Mouse (Mus musculus): ENCODE data around the gene Odf4. TPM values are rescaled to one million over a fixed set of nuclear protein-coding genes. Genes with fewer than 3 reads are reported as not detected.
A peak's percentile ranks its signal among the peaks of the same experiment; 100 is the strongest.
"Not testable (repeated sequence)": the region's sequence is repeated elsewhere in the genome, so short reads cannot be mapped to it uniquely, and the experiment has no call there.

Gene Odf4
- total RNA-seq (2014; fragmentation: Nextera tagmentation), result not detected in 2 replicates
- total RNA-seq (2017), result not detected in 2 replicates

- no peak for ATAC-seq (replicated peaks; ENCODE audit: low FRiP score, low TSS enrichment, poor library complexity, severe bottlenecking)
Observed at GRCm38 (mm10) chr11:68926981-68927380, at the start of gene Odf4. TSS of gene Odf4 (minus strand) at chr11:68927081.

- no peak for ATAC-seq (replicated peaks; ENCODE audit: low FRiP score, low TSS enrichment, poor library complexity, severe bottlenecking)
Observed at GRCm38 (mm10) chr11:68975601-68976000, 48.7 kb upstream of the Odf4 start.

- ATAC-seq (replicated peaks; ENCODE audit: low FRiP score, low TSS enrichment, poor library complexity, severe bottlenecking), result no peak
Observed at GRCm38 (mm10) chr11:68975085-68975484, 48.2 kb upstream of the Odf4 start, which contains the start of gene Rangrf. TSS of gene Rangrf (minus strand) at chr11:68975185.

GRCm38 (mm10) chr11:68974059-68974450 lies 47.2 kb upstream of the Odf4 start:
- ATAC-seq (replicated peaks; ENCODE audit: low FRiP score, low TSS enrichment, poor library complexity, severe bottlenecking), result no peak

GRCm38 (mm10) chr11:68973250-68974058 lies 46.6 kb upstream of the Odf4 start:
- ATAC-seq (replicated peaks; ENCODE audit: low FRiP score, low TSS enrichment, poor library complexity, severe bottlenecking), result peak; percentile 83

GRCm38 (mm10) chr11:68970232-68970631 lies 43.4 kb upstream of the Odf4 start:
- ATAC-seq (replicated peaks; ENCODE audit: low FRiP score, low TSS enrichment, poor library complexity, severe bottlenecking), result no peak

GRCm38 (mm10) chr11:68968752-68969151 lies 41.9 kb upstream of the Odf4 start:
- no peak for ATAC-seq (replicated peaks; ENCODE audit: low FRiP score, low TSS enrichment, poor library complexity, severe bottlenecking)

GRCm38 (mm10) chr11:68967337-68968282 lies 40.7 kb upstream of the Odf4 start, which contains the start of gene Slc25a35:
TSS of gene Slc25a35 (plus strand) at chr11:68968131.
- ATAC-seq (replicated peaks; ENCODE audit: low FRiP score, low TSS enrichment, poor library complexity, severe bottlenecking), result peak; percentile 91

GRCm38 (mm10) chr11:68966554-68966953 lies 39.7 kb upstream of the Odf4 start:
- ATAC-seq (replicated peaks; ENCODE audit: low FRiP score, low TSS enrichment, poor library complexity, severe bottlenecking), result no peak

- ATAC-seq (replicated peaks; ENCODE audit: low FRiP score, low TSS enrichment, poor library complexity, severe bottlenecking), result no peak
Observed at GRCm38 (mm10) chr11:68965845-68966244, 39.0 kb upstream of the Odf4 start.

- no peak for ATAC-seq (replicated peaks; ENCODE audit: low FRiP score, low TSS enrichment, poor library complexity, severe bottlenecking)
Observed at GRCm38 (mm10) chr11:68965050-68965449, 38.2 kb upstream of the Odf4 start.

- ATAC-seq (replicated peaks; ENCODE audit: low FRiP score, low TSS enrichment, poor library complexity, severe bottlenecking), result no peak
Observed at GRCm38 (mm10) chr11:68963405-68963804, 36.5 kb upstream of the Odf4 start.

GRCm38 (mm10) chr11:68962159-68962558 lies 35.3 kb upstream of the Odf4 start:
- not testable (repeated sequence) for ATAC-seq (replicated peaks; ENCODE audit: low FRiP score, low TSS enrichment, poor library complexity, severe bottlenecking)

GRCm38 (mm10) chr11:68961596-68961995 lies 34.7 kb upstream of the Odf4 start:
- ATAC-seq (replicated peaks; ENCODE audit: low FRiP score, low TSS enrichment, poor library complexity, severe bottlenecking), result no peak

GRCm38 (mm10) chr11:68957971-68958370 lies 31.1 kb upstream of the Odf4 start:
- ATAC-seq (replicated peaks; ENCODE audit: low FRiP score, low TSS enrichment, poor library complexity, severe bottlenecking), result no peak

- ATAC-seq (replicated peaks; ENCODE audit: low FRiP score, low TSS enrichment, poor library complexity, severe bottlenecking), result no peak
Observed at GRCm38 (mm10) chr11:68957308-68957707, 30.4 kb upstream of the Odf4 start, which contains the start of gene Arhgef15. TSS of gene Arhgef15 (minus strand) at chr11:68957480.

- no peak for ATAC-seq (replicated peaks; ENCODE audit: low FRiP score, low TSS enrichment, poor library complexity, severe bottlenecking)
Observed at GRCm38 (mm10) chr11:68956697-68957096, 29.8 kb upstream of the Odf4 start.

GRCm38 (mm10) chr11:68956107-68956506 lies 29.2 kb upstream of the Odf4 start:
- no peak for ATAC-seq (replicated peaks; ENCODE audit: low FRiP score, low TSS enrichment, poor library complexity, severe bottlenecking)

- no peak for ATAC-seq (replicated peaks; ENCODE audit: low FRiP score, low TSS enrichment, poor library complexity, severe bottlenecking)
Observed at GRCm38 (mm10) chr11:68955473-68955872, 28.6 kb upstream of the Odf4 start.

- ATAC-seq (replicated peaks; ENCODE audit: low FRiP score, low TSS enrichment, poor library complexity, severe bottlenecking), result 0 out of 2 replicates have a peak, but pooled peaks have one; percentile 20
Observed at GRCm38 (mm10) chr11:68954408-68954807, 27.5 kb upstream of the Odf4 start.

All from megakaryocyte-erythroid progenitor cell, adult 5-6 weeks (primary cell).